Mouse (Mus musculus): ENCODE data around the gene Tmem256.

The Tmem256 gene

DNA sequence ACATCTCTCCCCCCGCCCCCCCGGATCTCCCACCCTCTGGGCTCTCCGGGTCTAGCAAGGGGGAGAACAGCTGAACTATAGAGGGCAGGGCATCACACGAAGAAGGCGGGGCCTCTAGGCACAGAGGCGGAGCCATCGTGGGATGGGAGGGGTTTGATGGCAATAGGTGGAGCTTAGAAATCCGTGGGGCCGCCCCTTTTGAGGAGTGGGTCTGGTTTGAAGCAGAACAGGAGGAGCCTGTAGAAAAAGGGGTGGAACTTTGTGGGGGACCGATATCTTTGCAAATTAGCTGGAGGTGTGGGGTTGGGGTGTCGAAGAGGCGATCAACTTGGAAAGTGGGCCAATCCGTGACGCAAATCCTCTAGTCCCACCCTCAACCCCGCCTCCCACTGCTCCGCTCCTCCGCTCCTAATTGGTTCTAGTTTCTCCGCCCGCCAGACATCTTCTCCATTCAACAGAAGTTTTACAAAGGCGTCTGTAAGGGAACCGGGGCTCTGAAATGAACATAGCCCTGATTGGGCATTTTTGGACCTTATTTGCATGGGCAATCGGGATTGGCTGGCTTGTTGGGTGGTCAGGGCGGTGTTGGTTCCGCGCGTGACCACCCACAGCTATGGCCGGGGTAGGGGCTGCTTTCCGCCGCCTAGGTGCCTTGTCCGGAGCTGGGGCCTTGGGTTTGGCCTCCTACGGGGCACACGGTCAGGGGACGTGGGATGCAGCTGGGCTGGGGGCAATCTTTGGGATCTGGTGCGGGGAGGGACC is at the start of gene Tmem256:
Gene Tmem256, plus strand, starts transcription at position 563 of the 762 bp plus-strand sequence.
- peak; percentile 91 for DNase-seq (ENCODE audit: low spot score)

DNA sequence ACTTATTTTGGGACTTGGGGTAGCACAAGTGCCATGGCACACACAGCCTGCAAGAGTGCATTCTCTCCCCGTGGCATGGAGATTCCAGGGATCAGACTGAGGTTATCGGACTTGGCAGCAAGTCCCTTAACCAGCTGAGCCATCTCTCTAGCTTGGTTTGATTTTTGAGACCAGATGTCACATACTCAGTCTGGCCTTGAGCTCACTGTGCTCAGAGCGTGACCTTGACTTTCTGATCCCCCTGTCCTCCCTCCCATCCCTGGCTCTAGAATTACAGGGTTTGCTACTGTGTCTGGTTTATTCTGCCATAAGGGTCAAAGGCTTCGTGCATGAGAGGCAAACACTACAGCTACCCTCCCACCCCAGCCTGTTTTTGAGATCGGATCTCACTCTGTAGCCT is 48.9 kb upstream of the Tmem256 start:
- DNase-seq (ENCODE audit: low spot score): no peak

DNA sequence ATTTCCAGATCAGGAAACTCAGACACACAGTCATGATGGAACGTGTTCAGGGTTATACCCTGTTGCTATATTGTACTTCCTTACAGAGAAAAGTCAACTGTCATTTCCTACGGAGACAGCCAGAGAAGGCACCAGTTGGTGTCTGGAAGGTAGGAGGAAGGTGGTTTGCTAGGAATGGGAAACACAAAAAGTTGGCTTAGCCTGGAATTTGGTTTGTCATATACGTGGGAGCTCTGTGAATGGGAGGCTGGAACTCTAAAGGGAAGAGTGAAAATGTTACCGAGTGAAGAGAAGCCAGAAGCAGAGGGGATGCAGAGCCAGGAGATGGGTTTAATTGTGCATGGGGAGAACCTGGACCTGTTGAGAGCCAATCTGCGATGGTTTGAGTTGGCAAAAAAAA is 46.9 kb upstream of the Tmem256 start:
- DNase-seq (ENCODE audit: low spot score): no peak

DNA sequence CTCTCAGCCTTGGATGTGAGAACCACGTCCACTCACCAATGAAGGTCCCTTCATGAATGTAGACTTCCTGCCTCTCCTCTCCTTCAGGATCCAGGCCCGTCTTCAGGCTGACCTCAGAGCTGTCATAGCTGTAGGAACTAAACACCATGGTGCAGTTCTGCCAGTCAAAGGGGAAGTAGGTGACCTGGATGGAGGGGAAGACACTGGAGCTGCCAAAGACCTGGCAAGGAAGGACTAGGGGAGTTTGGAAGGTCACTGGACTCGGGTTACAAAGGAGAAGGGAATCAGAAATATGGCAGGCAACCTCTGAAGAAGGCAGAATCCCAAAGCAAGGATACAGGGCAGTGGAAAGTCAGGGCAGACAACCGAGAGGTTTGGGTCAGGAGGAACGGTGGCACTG is 44.9 kb upstream of the Tmem256 start:
- no peak for DNase-seq (ENCODE audit: low spot score)

DNA sequence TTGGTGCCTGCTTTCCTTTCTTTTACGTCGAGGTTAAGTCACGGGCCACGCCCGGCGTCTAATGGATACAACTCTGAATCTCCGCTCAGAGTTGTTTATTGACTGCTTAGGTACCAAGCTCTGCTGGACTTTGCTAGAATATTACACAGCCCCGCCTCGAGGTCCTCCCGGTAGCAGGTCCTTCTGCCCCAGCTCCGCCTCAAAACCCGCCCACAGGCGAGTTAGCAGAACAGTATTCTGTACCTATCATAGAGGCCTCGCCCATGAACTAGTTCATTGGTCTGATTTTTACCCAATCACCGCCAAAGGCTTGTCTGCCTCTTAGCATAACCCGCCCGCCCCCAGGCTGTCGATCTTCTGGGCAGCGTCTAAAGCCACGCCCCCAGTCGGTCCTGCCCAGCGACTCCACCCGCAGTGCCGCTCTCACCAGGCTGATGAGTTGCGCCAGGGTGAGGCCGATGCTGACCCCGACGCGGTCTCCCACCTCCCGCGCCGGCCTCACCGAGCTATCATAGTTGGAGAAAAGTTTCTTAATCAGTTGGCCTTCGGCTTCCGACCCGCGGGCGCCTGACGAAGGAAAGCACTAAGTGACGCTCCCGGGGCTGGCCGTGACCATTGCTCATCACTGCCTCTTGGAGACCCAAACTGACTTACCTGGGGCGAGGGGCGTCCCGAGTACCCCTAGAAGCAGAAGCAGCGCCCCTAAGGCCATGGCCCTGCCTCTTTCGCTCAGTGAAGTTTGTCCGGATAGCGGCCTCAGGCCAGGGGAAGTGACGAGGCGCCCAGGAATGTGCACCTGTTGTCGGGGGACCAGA is 42.9 kb upstream of the Tmem256 start, which contains the start of gene Chrnb1:
Gene Chrnb1, minus strand, starts transcription at position 776 of the 815 bp plus-strand sequence.
- DNase-seq (ENCODE audit: low spot score): peak; percentile 92

DNA sequence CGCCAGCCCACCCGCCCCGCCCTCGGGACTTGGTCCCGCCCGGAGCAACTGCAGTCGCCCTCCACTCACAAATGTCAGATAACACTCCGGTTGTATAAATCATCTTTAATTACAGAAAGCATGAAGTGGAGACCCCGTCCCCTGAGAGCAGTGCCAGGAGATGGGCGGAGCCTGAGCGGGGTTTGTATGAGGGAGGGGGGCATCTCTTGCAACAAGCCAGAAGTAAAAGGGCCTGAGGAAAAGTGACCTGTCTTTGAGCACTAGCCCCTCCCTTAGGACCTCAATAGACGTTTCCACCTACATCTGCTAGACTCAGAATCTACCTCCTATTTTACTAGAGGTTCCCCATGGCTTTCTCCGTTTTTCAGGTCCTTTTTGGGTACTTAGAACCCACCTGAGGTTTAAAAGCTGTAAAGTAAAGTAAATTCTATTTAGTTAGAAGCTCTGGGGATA is 42.3 kb upstream of the Tmem256 start:
- no peak for DNase-seq (ENCODE audit: low spot score)

DNA sequence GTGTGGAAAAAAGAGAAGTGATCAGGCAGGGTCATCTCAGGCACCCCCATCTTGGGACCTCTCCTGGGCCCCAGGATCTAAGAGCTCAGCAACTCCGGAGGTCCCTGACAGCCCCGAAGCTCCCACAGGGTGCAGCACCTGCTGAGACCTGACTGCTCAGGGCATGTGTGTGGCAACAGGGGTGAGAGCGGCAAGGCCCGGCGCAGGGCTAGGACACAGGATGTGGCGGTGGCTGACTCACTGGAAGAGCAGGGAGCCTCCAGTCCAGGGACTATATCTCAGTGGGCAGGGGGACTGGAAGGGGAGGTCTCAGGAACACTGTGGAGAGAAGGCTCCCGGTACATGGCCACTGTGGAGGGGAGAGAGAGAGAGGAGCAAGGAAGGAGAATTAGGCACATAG is 40.4 kb upstream of the Tmem256 start:
- no peak for DNase-seq (ENCODE audit: low spot score)

DNA sequence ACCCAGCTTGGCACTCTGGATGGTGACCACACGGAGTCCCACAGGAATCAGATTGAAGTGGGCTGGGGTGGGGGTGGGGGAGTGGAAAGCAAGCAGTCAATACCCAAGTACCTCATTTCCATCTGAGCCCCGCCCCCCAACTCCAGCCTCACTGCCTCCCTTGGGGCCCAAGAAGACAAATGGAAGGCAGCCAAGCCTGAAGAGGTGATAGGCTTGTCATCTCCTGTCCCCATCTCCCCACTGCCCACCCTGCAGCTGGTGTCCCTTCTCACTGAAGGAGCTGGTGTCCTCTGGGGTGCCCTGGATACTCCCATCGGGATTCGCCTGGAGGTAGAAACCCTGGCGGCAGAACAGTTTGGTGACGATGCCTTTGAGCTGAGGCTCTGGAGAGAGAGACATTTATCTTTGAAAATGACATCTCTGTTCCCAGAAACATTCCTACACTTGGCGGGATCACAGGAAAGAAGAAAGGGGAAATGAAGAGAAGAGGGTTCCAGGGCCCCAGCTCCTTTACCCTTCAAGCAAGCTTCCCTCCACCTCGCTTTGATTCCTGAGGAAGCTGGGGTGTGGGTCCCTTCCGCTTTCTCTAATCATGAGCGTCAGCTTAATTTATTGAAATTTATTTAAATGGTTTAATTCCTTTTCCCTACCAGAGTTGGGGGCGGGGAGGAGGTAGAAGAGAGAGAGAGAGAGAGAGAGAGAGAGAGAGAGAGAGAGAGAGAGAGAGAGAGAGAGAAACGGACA is 38.7 kb upstream of the Tmem256 start:
- no peak for DNase-seq (ENCODE audit: low spot score)

DNA sequence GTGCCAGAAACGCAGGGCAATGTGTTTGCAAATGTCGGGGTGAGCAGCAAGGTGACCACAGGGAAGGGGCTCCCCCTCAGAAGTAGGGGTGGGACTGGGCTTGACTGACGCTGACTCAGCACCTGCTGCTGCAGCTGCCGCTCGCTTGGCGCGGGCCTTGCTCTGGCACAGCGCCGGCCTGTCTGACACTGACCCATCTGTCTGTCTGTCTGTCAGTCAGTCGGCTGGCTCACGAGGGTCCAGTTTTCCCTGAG is 38.2 kb upstream of the Tmem256 start:
- no peak for DNase-seq (ENCODE audit: low spot score)

DNA sequence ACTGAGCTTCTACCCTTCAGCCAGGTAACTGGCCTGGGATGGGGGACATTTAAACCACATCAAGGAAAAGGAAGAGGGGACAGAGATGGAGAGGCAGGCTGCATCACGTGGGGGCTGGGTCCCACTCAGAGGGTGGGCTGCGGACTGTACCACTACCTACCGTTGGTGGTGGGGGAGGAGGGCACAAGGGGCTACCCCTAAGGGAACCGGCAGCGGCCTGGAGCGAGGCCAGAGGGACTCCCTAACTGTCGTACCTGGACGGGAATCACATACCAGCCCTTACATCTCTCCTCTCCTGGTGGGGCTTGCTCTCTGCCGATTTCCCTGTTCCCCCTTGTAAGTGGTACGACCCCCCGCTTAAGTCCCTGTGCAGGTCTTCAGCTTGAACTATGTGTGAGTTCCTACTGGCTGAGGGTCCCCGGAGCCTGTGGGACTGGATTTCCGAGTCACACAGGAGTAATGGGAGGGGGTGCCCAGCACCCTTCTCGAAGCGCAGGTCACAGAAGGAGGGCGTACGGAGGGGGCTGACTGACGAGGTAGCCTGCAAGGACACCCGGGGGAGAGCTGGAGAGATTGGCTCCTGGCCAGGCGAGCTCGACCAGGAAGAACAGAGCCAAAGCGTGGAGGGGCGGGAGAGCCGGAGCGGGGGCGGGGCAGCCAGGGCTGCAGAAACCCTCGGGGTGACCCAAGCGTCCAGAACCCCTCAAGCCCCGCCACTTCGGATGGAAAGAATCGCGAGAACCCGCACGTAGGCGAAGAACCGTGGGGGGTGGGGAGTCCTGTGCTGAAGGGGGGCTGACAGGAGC is 37.7 kb upstream of the Tmem256 start:
- DNase-seq (ENCODE audit: low spot score): no peak

DNA sequence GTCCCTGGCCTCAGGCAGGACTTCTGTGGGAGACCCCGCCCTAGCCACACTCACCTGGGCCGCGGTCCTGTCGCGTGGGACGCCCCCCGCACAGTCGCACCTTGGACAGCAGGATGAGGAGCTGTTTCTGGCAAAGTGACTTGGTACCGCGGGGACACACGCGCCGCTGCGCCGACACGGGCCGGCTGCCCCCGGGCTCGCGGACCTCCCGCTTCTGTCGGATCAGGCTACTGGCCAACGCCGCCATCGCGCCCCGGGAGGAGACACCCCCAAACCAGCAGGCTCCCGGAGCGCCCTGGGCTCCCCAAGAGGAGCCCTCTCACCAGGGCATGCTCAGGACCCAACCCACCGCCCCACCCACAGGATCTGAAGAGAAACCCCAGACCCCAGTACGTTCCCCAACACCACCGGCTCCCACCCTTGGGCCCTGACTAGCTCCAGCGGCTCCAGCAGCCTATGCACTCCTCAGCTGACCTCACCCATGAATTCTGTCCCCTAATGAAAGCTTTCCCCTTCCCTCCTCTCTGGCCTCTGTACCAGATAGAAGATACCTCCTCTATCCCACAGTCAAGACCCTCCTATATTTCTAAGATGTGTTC is 36.8 kb upstream of the Tmem256 start, which contains the start of gene Fgf11:
Gene Fgf11, minus strand, starts transcription at position 479 of the 599 bp plus-strand sequence.
- no peak for DNase-seq (ENCODE audit: low spot score)

DNA sequence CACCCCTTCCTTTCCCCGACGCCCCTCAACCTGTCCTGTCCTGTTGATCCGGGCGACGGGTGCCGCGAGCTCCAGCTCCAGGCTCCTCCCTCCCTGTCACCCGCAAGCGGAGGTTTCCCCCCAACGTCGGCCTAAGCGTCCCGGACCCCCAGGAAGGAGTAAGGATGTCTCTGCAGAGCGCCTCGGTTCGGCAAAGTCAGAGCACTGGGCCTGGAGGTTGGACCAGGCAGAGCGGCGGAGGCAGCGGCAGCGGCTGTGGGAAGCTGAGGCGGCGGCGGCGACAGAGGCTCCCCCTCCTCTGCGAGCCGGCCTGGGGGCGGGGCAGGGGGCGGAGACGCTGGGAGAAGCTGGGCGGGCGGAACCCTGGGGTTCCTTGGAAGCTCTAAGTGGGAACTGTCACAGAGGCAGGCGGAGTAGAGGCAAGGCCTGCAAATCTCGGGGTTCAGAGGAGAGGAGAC is 35.6 kb upstream of the Tmem256 start:
- DNase-seq (ENCODE audit: low spot score): peak; percentile 57

DNA sequence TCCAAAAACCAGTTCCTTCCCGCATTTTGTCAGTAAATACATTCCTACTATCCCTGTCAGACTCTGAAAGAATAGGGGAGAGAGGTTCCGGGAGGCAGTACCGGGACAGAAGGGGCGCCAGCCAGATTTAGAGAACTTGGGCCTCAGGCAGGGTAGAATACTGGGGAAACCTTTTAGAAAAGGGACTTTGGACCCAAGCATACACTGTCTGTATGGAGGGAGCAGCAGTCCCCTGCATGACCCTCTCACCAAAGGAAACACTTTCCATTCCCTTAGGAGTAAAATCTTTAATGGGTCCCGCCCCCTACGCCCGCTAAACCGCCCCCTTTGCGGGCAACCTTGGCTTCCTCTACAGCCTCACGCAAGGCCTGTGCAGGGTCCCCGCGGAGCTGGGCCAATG is 35.0 kb upstream of the Tmem256 start:
- no peak for DNase-seq (ENCODE audit: low spot score)

DNA sequence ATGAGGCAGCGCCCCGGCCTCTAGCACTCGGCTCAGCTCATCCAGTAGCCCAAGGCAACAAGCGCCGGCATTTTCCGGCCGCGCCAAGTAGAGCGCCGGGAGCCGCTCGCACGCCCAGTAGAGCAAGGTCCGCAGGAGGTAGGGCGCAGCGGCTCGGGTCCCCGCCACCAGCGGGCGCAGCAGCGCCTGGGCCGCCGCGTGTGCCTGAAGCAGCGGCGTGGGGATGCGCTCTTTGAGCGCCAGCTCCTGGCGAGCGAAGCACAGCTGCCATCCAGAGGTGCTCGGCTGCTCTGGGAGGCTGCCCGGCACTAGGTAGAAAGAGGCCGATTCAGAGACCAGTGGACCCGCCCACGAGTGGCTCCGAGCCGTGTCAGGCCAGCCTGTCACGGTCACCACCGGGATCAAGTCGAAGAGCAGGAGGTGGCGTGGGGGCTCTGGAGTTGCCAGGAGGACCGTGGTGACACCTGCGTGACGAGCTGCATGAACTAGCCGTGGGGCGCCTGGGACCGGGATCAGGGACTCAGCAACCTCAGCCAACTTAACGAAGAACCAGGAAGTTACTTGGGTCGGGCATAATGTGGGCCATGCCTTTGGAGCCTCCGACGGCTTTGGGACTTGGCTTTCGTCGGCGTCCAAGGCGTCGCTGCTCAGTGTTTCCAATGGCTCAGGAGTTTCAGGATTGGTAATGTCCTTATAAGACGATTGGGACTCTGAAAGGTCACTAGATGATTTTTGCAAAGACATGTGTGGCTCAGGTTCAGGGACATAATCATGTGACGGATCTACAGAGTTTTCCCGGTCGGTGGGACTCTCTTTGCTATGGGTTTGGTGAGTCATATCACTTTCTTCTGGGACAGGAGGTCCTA is 34.3 kb upstream of the Tmem256 start:
- DNase-seq (ENCODE audit: low spot score): peak; percentile 73

DNA sequence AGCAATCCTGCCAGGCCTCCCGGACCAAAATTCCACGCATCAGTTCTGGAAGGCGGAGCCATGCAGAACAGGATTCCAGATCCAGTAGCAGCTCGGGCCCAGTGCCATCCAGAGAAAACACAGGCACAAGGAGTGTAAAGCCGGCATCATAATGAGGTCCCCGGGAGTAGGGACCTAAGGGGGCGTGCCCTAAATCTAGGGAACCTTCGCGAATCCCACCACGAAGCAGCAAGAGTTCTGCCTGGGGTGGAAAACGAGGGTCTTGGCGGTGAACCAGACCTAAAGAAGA is 33.7 kb upstream of the Tmem256 start:
- no peak for DNase-seq (ENCODE audit: low spot score)

DNA sequence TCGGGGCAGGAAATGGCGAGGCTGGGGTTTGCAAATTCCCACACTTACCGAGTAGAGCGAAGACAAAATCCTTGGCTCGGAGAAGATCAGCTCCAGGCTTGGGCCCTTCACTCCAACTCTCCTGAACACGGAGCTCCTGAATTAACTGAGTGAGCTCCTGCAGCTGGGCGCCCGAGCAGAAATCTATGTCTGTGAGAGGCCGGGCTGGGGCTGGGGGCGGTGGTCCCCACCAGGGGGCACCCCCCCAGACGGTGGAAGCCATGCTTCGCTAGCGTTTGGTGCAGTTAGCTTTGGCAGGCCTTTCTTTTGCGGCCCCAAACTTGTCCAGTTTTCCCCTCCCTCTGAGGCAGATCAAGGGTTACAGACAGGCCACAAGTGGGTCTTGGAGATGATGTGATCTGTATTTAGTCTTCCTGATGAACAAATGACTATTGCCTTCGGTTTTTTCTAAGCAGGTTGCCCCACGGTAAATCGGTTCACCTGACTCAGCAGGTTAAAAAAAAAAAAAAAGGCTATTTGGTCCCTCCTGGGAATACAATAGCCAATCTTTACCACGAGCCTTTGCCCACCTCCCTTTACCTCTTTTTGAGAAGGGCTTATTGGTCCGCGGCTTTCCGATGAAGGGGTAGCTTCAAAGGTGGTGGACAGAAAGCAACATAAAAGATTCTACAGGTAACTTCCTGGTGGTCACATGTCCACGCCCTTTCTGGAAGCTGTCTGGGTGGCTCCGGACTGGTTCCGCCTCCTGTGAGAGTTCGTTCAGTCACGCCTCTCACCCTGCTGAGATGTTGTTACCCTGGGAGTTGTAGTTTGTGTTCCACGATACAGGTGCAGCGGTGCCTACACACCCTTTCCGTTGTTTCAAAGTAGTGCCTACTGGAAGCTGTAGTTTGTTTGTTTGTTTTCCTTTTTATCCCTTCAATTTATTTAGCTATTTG is 33.1 kb upstream of the Tmem256 start, which contains the start of gene Tmem102:
Gene Tmem102, minus strand, starts transcription at position 653 of the 938 bp plus-strand sequence.
- DNase-seq (ENCODE audit: low spot score): no peak

DNA sequence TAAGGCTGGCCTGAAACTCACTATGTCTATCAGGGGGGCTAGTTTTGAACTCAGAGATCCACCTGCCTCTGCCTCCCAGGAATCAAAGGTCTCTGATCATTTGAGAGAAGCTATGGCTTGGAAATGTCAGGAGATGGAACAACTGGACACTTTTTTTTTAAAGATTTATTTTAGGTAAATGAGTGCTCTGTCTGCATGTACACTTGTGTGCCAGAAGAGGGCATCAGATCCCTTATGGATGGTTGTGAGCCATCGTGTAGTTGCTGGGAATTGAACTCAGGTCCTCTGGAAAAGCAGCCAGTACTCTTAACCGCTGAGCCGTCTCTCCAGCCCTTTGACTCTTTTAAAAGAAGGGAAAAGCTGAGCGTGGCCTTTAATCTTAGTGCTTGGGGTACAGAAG is 31.9 kb upstream of the Tmem256 start:
- no peak for DNase-seq (ENCODE audit: low spot score)

DNA sequence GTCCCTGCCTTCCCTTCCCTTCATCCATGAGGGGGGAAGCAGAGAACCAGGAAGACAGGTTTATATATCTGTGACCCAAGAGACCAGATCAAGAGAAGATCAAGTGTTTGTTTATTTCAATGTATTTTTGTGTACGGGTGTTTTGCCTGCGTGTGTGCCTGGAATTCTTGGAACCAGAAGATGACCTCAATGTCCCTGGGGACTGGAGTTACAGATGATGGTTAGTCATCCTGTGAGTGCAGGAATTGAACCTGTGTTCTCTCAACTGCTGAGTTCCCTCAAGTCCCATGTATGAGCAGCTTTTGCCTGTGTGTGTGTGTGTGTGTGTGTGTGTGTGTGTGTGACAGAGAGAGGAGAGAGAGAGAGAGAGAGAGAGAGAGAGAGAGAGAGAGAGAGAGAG is 30.7 kb upstream of the Tmem256 start:
- no peak for DNase-seq (ENCODE audit: low spot score)

DNA sequence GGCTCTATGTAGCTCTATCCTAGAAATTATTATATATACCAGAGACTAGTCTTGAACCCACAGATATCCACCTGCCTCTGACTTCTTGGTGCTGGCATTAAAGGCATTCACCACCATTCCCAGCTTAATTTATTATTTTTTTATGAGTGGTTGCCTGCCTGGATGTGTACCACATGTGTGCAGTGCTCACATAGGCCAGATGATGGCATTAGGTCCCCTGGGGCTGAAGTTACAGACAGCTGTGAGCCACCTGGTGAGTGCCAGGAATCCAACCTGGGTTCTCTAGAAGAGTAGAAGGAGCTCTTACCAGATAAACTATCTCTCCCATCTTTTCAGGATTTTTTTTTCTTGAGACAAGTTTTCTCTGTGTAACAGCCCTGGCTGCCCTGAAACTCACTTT is 28.0 kb upstream of the Tmem256 start:
- no peak for DNase-seq (ENCODE audit: low spot score)

All from T-cell, adult 2 months (primary cell).